8 mouse cellular contexts compared by ENCODE assay signal in genomic region chr4:21930971-21931771, GRCm38 (mm10). TPM values are rescaled to one million over a fixed set of nuclear protein-coding genes. Genes with fewer than 3 reads are reported as not detected.
A peak's percentile ranks its signal among the peaks of the same experiment; 100 is the strongest.
DNase-seq lines count a peak whose midpoint lies in the region; ATAC-seq and TF ChIP-seq lines count a peak whose summit lies in the region.

Gene Faxc, plus strand, starts transcription at chr4:21931329.

- no peak for ATAC-seq in erythroblast, adult 5-6 weeks (replicated peaks; ENCODE audit: low FRiP score, poor library complexity, severe bottlenecking)
- ATAC-seq in intestine, embryonic 15.5 days = peak; percentile 93

- H3K4me1 ChIP-seq in erythroblast, embryonic 14.5 days (ENCODE audit: control insufficient read depth) = no peaks in the 10 kb centered on the region
- H3K4me1 ChIP-seq in intestine, embryonic 15.5 days (replicated peaks) = 0 out of 2 replicates have a peak, but pooled peaks cover 2% of the 10 kb centered on the region
- peaks cover 26% of the 10 kb centered on the region for H3K4me1 ChIP-seq in midbrain, embryonic 10.5 days
- H3K4me1 ChIP-seq in small intestine, adult 2 months (ENCODE audit: control insufficient read depth, insufficient read depth, insufficient read length, low read length) = peaks cover 3% of the 10 kb centered on the region; the same call in 1 of the 2 replicates

- no peak for TF ChIP-seq POLR2A in small intestine, adult 2 months (IDR thresholded peaks at IDR 0.05; ENCODE audit: low read depth, low read length)

- peak; percentile 42 for DNase-seq in embryo, embryonic 11.5 days (ENCODE audit: low read depth, low spot score)
- DNase-seq in gastrocnemius, postnatal 4 days (ENCODE audit: low spot score in 2 of 2) = peak; percentile 31 to 41
- DNase-seq in left cerebral cortex, postnatal 25 days (ENCODE audit: low spot score in 2 of 2) = peak; percentile 60 to 70
- DNase-seq in midbrain, embryonic 10.5 days (ENCODE audit: low spot score) = peak; percentile 79

- peak within 1 kb of the TSS; percentile 92 for H3K9ac ChIP-seq in intestine, embryonic 15.5 days

- H3K4me3 ChIP-seq in erythroblast, embryonic 14.5 days (replicated peaks) = peak within 1 kb of the TSS; percentile 29
- H3K4me3 ChIP-seq in intestine, embryonic 15.5 days (replicated peaks) = peak within 1 kb of the TSS; percentile 79
- H3K4me3 ChIP-seq in midbrain, embryonic 10.5 days = peak within 1 kb of the TSS; percentile 81
- H3K4me3 ChIP-seq in small intestine, adult 2 months (ENCODE audit: low read depth, low read length) = peak within 1 kb of the TSS; percentile 64

- TF ChIP-seq CTCF in small intestine, adult 2 months (IDR thresholded peaks at IDR 0.05; ENCODE audit: extremely low read depth, insufficient read length, insufficient replicate concordance, low read depth, low read length) = no peak

- no peaks in the 10 kb centered on the region for H3K9me3 ChIP-seq in erythroblast, embryonic 14.5 days (ENCODE audit: control insufficient read depth, low read length)
- no peaks in the 10 kb centered on the region for H3K9me3 ChIP-seq in intestine, embryonic 15.5 days
- no peaks in the 10 kb centered on the region for H3K9me3 ChIP-seq in midbrain, embryonic 10.5 days (replicated peaks)

- intact Hi-C loops in left cerebral cortex, postnatal 25 days (cut with DNase I) = loop anchor here (2.0 kb wide), 2 partner anchors 52 to 82 kb away; partner anchors contain the start of gene Coq3

- H3K27me3 ChIP-seq in erythroblast, embryonic 14.5 days (ENCODE audit: control insufficient read depth) = peaks cover 40% of the 10 kb centered on the region
- no peaks in the 10 kb centered on the region for H3K27me3 ChIP-seq in intestine, embryonic 15.5 days (replicated peaks)
- H3K27me3 ChIP-seq in midbrain, embryonic 10.5 days (ENCODE audit: low read depth, poor library complexity, severe bottlenecking) = peaks cover 15% of the 10 kb centered on the region
- peaks cover 11% of the 10 kb centered on the region; the same call in 1 of the 2 replicates for H3K27me3 ChIP-seq in small intestine, adult 2 months (ENCODE audit: control insufficient read depth, insufficient read depth, low read length)

- peak within 1 kb of the TSS; percentile 93 for H3K4me2 ChIP-seq in intestine, embryonic 15.5 days (replicated peaks)

- under 1% methylated on average over 80 of the region's 83 CpGs for WGBS in intestine, embryonic 15.5 days
- under 1% methylated on average over 83 of the region's 83 CpGs for WGBS in midbrain, embryonic 10.5 days
- under 1% methylated on average over 82 of the region's 83 CpGs for WGBS in small intestine, adult 2 months

- no peaks in the 10 kb centered on the region for H3K36me3 ChIP-seq in erythroblast, embryonic 14.5 days (ENCODE audit: control insufficient read depth)
- no peaks in the 10 kb centered on the region for H3K36me3 ChIP-seq in intestine, embryonic 15.5 days
- H3K36me3 ChIP-seq in midbrain, embryonic 10.5 days = peaks cover 3% of the 10 kb centered on the region; the same call in 1 of the 2 replicates
- H3K36me3 ChIP-seq in small intestine, adult 2 months (ENCODE audit: control insufficient read depth, insufficient read depth, low read length) = no peaks in the 10 kb centered on the region

- peak within 1 kb of the TSS; percentile 87 for H3K27ac ChIP-seq in intestine, embryonic 15.5 days
- peak within 1 kb of the TSS; percentile 97 for H3K27ac ChIP-seq in midbrain, embryonic 10.5 days (replicated peaks)
- peak within 1 kb of the TSS; percentile 4; the same call in 1 of the 2 replicates for H3K27ac ChIP-seq in small intestine, adult 2 months (ENCODE audit: insufficient read depth, low read depth, low read length)

RNA-seq across cellular contexts. Expression of gene Faxc, which starts in this region (rescaled TPM):
- not detected in 2 replicates for polyA plus RNA-seq in erythroblast, embryonic 14.5 days (2012)
- total RNA-seq in erythroblast, adult 5-6 weeks (2015; ENCODE audit: low replicate concordance) = not detected in 2 replicates
- total RNA-seq in erythroblast, adult 5-6 weeks (2017; ENCODE audit: low replicate concordance) = 0.28 TPM in 1 of 2 replicates, not detected in the other
- 1 to 10 TPM; 6.4 to 6.7 TPM for total RNA-seq in gastrocnemius, postnatal 4 days (2021)
- polyA plus RNA-seq in intestine, embryonic 15.5 days (2015; fragmentation: Nextera tagmentation; extraction: Ambion mirVana) = 3.7 and 3.8 TPM in 2 replicates
- 10 to 100 TPM; 71.4 to 74.6 TPM for total RNA-seq in left cerebral cortex, postnatal 25 days (2021)
- 9.6 and 13.3 TPM in 2 replicates for polyA plus RNA-seq in midbrain, embryonic 10.5 days (2016; fragmentation: Nextera tagmentation; extraction: Ambion mirVana)
- polyA plus RNA-seq in small intestine, adult 2 months (2012; rRNA removed) = 0.51 and 0.61 TPM in 2 replicates

Comparison
In these comparisons a context has a peak if more than half of its experiments do, and no peak if none do; other contexts are left out.
1. RNA of gene Faxc (total RNA-seq): 71.4 to 74.6 TPM in left cerebral cortex, postnatal 25 days; 6.4 to 6.7 TPM in gastrocnemius, postnatal 4 days and 0.28 TPM in erythroblast, adult 5-6 weeks; every median in the first group is over 4 times any median in the second.
2. H3K4me3 ChIP-seq: peak in every context shown above with its lines; median percentile 81 in midbrain, embryonic 10.5 days; 79 in intestine, embryonic 15.5 days; 64 in small intestine, adult 2 months; 29 in erythroblast, embryonic 14.5 days.
3. H3K27ac ChIP-seq: peak in every context shown above with its lines; median percentile 97 in midbrain, embryonic 10.5 days; 87 in intestine, embryonic 15.5 days; 4 in small intestine, adult 2 months.
4. Peak in every context shown above with its lines, with median percentiles within 50 percentile points of each other: DNase-seq.